Mouse (Mus musculus): ENCODE results near the gene Rcn3. TPM values are rescaled to one million over a fixed set of nuclear protein-coding genes. Genes with fewer than 3 reads are reported as not detected.
"Not testable (repeated sequence)": the region's sequence is repeated elsewhere in the genome, so short reads cannot be mapped to it uniquely, and the experiment has no call there.

The Rcn3 gene
- polyA plus RNA-seq, 1 experiment from 2014 or later = 69.8 TPM

DNA sequence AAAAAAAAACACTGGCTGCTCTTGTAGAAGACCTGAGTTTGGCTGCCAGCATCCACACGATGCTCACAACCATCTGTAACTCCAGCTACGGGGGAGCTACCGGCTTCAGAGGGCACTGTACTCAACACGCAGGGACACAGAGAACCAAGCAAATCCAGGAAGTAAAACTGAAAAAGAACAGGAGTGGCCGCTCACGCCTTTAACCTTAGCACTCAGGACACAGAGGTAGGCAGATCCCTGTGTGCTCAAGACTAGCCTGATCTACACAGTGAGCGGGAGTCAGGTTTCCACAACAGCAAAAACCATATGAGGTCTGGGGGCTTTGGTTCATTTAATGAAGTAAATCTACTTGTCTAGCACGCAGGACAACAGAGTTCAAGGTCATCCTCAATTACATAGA, 13.5 kb upstream of the Rcn3 start:
- H3K9me3 ChIP-seq = no peaks in the 10 kb centered on the region
- no peak overlapping the region for H3K4me2 ChIP-seq (replicated peaks)
- H3K4me1 ChIP-seq (replicated peaks) = 0 out of 2 replicates have a peak, but pooled peaks cover 4% of the 10 kb centered on the region
- no peaks in the 10 kb centered on the region for H3K36me3 ChIP-seq
- H3K27ac ChIP-seq = no peak overlapping the region
- no peaks in the 10 kb centered on the region for H3K27me3 ChIP-seq
- no peak for ATAC-seq
- no peak overlapping the region for H3K4me3 ChIP-seq (replicated peaks)
- 80% methylated on average over 8 of the region's 8 CpGs for WGBS
- no peak overlapping the region for H3K9ac ChIP-seq (replicated peaks)

DNA sequence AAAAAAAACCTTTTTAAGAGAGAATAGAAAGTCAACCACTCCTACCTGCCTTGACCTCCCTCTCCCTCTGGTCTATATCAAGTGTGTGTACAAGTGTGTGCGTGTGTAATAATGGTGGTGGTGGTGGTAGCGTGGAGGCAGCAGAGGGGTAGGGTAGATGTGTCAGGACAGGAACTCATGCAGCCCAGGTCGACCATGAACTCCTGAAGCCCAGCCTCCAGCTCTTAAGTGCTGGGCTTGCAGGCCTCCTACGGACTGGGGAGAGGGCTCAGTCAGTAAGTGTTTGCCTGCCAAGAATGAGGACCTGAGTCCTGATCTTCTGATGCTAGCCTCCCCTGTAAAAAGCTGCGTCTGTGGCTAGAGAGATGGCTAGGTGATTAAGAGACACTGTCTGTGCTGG, 12.9 kb upstream of the Rcn3 start:
- Histone ChIP-seq H3K4me1 (replicated peaks) (0 out of 2 replicates have a peak, but pooled peaks cover 4% of the 10 kb centered on the region), H3K27ac (no peak overlapping the region), H3K9me3 (no peaks in the 10 kb centered on the region), H3K9ac (replicated peaks) (no peak overlapping the region), H3K4me3 (replicated peaks) (no peak overlapping the region), H3K27me3 (no peaks in the 10 kb centered on the region), H3K4me2 (replicated peaks) (no peak overlapping the region), H3K36me3 (no peaks in the 10 kb centered on the region)
- ATAC-seq = no peak
- 84% methylated on average over 5 of the region's 5 CpGs for WGBS

DNA sequence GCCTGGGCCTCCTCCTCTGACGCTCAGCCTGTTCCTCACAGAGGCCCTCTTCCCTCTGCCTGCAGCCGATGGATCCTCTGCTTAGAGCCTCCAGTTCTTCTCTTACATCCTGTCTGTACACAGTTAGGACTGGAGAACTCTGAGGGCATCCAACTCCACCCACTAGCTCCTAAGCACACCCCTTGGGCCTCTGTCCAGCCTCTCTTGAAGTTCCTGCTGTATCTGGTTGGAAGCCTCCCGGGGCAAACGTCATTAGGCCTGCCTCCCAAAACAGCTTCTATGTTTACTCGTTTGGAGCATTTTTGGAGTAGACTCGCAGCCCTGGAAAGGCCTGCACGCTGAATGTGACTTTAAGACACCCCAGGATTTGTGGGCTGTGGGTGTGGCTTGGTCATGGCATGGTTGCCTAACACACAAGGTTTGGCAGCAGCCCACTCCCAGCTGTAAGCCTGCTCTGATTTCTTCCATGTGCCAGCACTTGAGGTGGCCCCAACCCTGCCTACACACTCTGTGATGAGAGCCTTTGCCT, 11.7 kb upstream of the Rcn3 start, which contains the start of gene Fcgrt:
Gene Fcgrt, minus strand, starts transcription at position 200 of the 529 bp plus-strand sequence.
- no peak within 1 kb of the TSS for H3K4me3 ChIP-seq (replicated peaks)
- ATAC-seq = no peak
- no peaks in the 10 kb centered on the region for H3K36me3 ChIP-seq
- H3K4me1 ChIP-seq (replicated peaks) = 0 out of 2 replicates have a peak, but pooled peaks cover 4% of the 10 kb centered on the region
- H3K4me2 ChIP-seq (replicated peaks) = no peak within 1 kb of the TSS
- H3K9me3 ChIP-seq = no peaks in the 10 kb centered on the region
- H3K27ac ChIP-seq = no peak within 1 kb of the TSS
- no peak within 1 kb of the TSS for H3K9ac ChIP-seq (replicated peaks)
- WGBS = 76% methylated on average over 7 of the region's 7 CpGs
- H3K27me3 ChIP-seq = no peaks in the 10 kb centered on the region

DNA sequence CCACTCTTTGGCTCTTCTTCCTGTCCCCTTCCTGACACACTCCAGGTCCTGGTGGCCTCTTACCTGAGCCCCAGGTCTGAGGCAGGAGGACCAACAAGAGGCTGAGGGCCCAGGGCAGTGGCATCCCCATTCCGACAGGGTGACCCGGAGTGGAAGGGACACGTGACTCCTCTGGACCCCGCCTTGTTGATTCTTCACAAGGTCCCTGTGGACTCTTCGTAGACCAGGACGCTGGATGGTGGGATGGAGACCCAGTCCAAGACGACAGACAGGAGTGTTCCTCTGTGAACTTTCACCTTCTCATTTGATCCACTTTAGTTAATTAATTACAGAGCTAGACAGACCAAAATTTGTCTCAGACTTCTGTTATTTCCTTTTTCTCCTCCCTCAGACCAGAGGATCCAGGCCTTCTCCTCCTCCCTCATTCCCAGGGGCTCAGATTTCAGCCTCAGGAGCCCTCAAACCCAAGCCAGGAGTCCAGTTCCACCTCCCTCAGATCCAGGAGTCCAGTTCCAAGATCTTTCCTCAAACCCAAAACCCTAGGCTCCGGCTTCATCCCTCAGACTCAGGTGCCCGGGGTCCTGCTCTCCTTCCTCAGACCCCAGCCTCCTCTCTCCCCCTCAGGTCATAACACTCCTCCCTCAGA, 11.0 kb upstream of the Rcn3 start:
- H3K4me3 ChIP-seq (replicated peaks) = no peak overlapping the region

DNA sequence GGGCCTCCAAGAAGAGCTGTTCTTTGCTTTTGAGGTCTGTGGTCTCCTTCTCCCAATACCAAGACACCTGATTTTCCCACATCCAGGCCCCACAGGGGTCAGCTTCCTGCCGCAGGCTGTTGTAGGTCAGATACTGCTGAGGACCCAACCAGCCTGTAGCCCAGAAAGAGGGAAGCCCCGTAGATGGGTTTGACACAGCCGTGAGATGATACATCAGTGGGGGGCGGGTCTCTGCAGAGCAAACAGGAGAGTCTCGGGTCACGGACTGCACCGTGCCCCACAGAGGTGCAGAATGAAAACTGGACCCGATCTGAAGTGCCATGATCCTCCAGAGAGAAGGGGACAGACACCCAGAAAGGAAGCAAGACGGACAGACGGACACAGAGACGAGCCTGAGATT, 10.4 kb upstream of the Rcn3 start:
- H3K4me3 ChIP-seq (replicated peaks) = no peak overlapping the region
- H3K27me3 ChIP-seq = no peaks in the 10 kb centered on the region
- H3K4me2 ChIP-seq (replicated peaks) = no peak overlapping the region
- no peaks in the 10 kb centered on the region for H3K36me3 ChIP-seq
- ATAC-seq = no peak
- 90% methylated on average over 11 of the region's 11 CpGs for WGBS
- no peak overlapping the region for H3K9ac ChIP-seq (replicated peaks)
- H3K9me3 ChIP-seq = no peaks in the 10 kb centered on the region
- 0 out of 2 replicates have a peak, but pooled peaks cover 4% of the 10 kb centered on the region for H3K4me1 ChIP-seq (replicated peaks)
- no peak overlapping the region for H3K27ac ChIP-seq

More for the DNA sequence above, 11.0 kb upstream of the Rcn3 start:
- 84% methylated on average over 9 of the region's 9 CpGs for WGBS
- Histone ChIP-seq H3K4me1 (replicated peaks) (0 out of 2 replicates have a peak, but pooled peaks cover 4% of the 10 kb centered on the region), H3K4me2 (replicated peaks) (no peak overlapping the region), H3K9ac (replicated peaks) (no peak overlapping the region), H3K27me3 (no peaks in the 10 kb centered on the region), H3K27ac (no peak overlapping the region), H3K36me3 (no peaks in the 10 kb centered on the region), H3K9me3 (no peaks in the 10 kb centered on the region)
- no peak for ATAC-seq

DNA sequence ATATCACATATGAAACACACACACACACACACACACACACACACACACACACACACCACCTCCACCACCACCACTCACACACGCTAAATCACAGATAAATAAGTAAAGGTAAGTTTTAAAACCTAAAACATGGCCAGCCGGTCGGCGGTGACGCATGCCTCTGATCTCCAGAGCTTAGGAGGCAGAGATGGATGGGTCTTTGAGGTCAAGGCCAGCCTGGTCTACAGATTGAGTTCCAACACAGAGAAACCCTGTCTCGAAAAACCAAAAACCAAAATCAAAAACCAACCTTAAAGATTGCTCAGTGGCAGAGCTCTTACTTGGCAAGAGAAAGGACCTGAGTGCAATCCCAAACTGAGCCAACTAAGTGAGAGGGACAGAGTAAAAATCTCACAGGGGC, 8.0 kb upstream of the Rcn3 start:
- Histone ChIP-seq H3K4me2 (replicated peaks) (no peak overlapping the region), H3K36me3 (no peaks in the 10 kb centered on the region), H3K27me3 (no peaks in the 10 kb centered on the region), H3K27ac (no peak overlapping the region), H3K4me1 (replicated peaks) (no peaks in the 10 kb centered on the region), H3K9me3 (no peaks in the 10 kb centered on the region), H3K9ac (replicated peaks) (no peak overlapping the region), H3K4me3 (replicated peaks) (no peak overlapping the region)
- ATAC-seq = no peak
- WGBS = 97% methylated on average over 6 of the region's 6 CpGs

DNA sequence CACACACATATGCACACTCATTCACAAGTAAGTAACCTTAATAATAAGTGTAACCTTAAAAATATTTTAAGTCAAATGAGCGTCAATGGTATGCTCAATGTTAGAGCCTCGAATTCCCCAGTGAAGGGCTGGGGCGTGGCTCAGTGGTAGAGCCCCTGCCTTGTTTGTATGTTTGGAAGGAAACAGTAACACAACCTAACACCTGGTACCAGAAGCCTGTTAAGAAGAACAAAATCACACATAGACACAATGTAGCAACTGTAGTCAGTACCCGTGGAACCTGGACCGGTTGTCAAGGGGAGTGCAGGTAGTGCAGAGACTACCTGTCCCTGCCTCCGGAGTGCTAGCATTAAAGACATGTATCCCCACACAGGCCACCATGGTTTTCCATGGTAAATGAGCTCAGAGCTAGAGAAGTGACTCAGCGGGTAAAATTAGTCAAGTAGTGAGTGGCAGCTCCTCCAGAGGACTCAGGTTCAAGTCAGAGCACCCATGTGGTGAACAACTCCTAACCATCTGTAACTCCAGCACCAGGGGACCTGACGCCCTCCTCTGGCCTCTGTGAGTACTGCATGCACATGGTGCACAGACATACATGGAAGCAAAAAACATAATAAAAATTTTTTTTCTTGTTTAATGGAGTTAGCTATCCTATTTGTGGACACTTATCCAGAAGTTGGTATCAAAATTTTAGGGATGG, 6.7 kb upstream of the Rcn3 start:
- no peaks in the 10 kb centered on the region for H3K27me3 ChIP-seq
- no peaks in the 10 kb centered on the region for H3K4me1 ChIP-seq (replicated peaks)
- H3K4me3 ChIP-seq (replicated peaks) = no peak overlapping the region
- H3K9ac ChIP-seq (replicated peaks) = no peak overlapping the region
- no peaks in the 10 kb centered on the region for H3K36me3 ChIP-seq
- no peak overlapping the region for H3K27ac ChIP-seq
- no peak for ATAC-seq
- WGBS = 89% methylated on average over 8 of the region's 8 CpGs
- no peaks in the 10 kb centered on the region for H3K9me3 ChIP-seq
- no peak overlapping the region for H3K4me2 ChIP-seq (replicated peaks)

DNA sequence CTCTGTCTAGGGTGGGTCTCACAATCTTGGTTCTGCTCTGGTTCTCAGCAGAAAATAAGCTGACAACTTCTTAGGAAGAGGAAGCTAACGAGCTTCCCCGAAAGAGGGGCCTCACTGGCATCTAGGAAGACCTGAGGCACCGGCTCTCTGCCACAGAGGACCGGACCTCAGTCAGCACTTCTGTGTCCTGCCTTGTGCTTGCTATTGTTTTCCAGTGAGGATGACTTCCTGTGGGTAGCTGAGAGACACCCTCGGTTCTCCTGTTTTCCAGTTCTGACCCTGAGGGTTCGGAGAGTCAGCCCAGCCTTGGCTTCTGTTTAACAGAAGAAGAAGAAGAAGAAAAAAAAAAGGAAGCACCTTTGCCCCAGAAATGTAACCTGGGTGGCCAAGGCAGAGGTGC, 5.5 kb upstream of the Rcn3 start:
- Histone ChIP-seq H3K9ac (replicated peaks) (no peak overlapping the region), H3K4me3 (replicated peaks) (no peak overlapping the region), H3K4me1 (replicated peaks) (no peaks in the 10 kb centered on the region), H3K27me3 (no peaks in the 10 kb centered on the region), H3K36me3 (no peaks in the 10 kb centered on the region), H3K27ac (no peak overlapping the region), H3K4me2 (replicated peaks) (no peak overlapping the region), H3K9me3 (no peaks in the 10 kb centered on the region)
- ATAC-seq = no peak
- WGBS = 80% methylated on average over 6 of the region's 6 CpGs

DNA sequence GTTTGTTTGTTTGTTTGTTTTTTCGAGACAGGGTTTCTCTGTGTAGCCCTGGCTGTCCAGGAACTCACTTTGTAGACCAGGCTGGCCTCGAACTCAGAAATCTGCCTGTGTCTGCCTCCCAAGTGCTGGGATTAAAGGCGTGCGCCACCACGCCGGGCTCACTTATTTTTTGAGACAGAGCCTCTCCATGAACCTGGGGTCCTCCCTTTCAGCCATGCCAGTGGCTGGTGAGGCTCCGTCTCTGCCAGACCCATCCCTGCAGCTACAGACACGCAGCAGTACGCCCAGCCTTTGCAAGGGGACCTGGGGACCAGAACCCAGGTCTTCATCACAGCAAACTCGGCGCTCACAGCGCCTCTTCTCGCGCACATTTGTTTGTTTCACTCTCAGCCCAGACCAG, 3.9 kb upstream of the Rcn3 start:
- H3K36me3 ChIP-seq; H3K27ac ChIP-seq; H3K4me2 ChIP-seq (replicated peaks); H3K4me3 ChIP-seq (replicated peaks); H3K9ac ChIP-seq (replicated peaks); H3K9me3 ChIP-seq; H3K27me3 ChIP-seq; ATAC-seq: not testable (repeated sequence)
- 94% methylated on average over 14 of the region's 14 CpGs for WGBS
- H3K4me1 ChIP-seq (replicated peaks) = peaks cover 11% of the 10 kb centered on the region

DNA sequence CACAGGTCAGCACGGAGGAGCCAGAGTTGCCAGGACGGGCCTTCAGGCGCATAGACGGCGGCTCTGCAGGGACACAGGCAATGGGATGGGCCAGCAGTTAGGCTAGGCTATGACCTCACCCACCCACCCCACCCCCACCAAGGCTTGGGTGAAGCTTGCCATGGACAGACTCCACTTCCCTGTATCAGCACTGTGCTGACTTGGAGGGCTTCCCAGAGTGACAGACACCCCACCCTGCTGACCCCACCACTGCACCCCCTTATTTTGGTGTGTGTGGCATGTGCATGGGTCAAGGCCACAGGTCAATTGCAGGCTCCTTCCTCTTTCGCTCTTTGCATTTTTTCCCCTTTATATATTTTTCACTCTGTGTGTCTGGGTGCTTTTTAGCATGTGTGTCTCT, 3.3 kb upstream of the Rcn3 start:
- Histone ChIP-seq H3K9ac (replicated peaks) (no peak overlapping the region), H3K4me3 (replicated peaks) (no peak overlapping the region)

DNA sequence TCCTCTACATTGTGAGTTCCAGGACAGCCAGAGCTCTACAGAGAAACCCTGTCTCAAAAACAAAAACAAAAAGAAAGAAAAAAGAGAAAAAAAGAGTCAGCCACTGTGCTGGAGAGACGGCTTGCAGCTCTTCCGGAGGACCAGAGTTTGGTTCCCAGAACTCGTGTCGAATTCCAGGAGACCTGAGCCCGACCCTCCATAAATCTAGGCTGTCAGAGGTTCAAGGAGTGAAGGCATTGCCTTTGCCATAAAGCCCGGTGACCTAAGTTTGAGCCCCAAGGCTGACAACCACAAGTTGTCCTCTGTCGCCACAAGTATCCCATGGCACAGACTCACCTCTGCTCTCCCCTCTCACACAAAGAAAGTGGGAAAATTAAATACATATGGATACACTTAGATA, 2.1 kb upstream of the Rcn3 start:
- no peak overlapping the region for H3K9ac ChIP-seq (replicated peaks)
- H3K27ac ChIP-seq = no peak overlapping the region
- H3K4me2 ChIP-seq (replicated peaks) = no peak overlapping the region
- WGBS = 76% methylated on average over 7 of the region's 7 CpGs
- no peak overlapping the region for H3K4me3 ChIP-seq (replicated peaks)
- H3K36me3 ChIP-seq = no peaks in the 10 kb centered on the region
- 0 out of 2 replicates have a peak, but pooled peaks cover 5% of the 10 kb centered on the region for H3K27me3 ChIP-seq
- H3K4me1 ChIP-seq (replicated peaks) = peaks cover 13% of the 10 kb centered on the region
- ATAC-seq = no peak
- H3K9me3 ChIP-seq = no peaks in the 10 kb centered on the region

More for the DNA sequence above, 3.3 kb upstream of the Rcn3 start:
- H3K4me2 ChIP-seq (replicated peaks) = no peak overlapping the region
- H3K4me1 ChIP-seq (replicated peaks) = peaks cover 13% of the 10 kb centered on the region
- H3K27me3 ChIP-seq = 0 out of 2 replicates have a peak, but pooled peaks cover 5% of the 10 kb centered on the region
- 92% methylated on average over 6 of the region's 6 CpGs for WGBS
- H3K9me3 ChIP-seq = no peaks in the 10 kb centered on the region
- H3K27ac ChIP-seq = no peak overlapping the region
- ATAC-seq = no peak
- H3K36me3 ChIP-seq = no peaks in the 10 kb centered on the region

DNA sequence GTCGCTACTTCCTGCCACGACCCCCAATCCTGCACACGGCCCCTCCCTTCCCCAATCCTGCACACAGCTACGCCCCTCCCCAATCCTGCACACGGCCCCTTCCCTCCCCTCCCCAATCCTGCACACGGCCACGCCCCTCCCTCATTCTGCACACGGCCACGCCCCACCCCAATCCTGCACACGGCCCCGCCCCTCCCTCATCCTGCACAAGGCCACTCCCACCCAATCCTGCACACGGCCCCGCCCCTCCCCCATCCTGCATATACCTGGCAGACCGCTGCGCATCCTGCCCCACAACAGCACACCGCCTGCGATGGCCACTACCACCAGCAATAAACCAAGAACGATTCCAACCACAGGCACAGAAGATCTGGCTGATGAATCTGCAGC, 1.5 kb upstream of the Rcn3 start:
- H3K36me3 ChIP-seq = no peaks in the 10 kb centered on the region
- H3K4me2 ChIP-seq (replicated peaks) = no peak overlapping the region
- WGBS = 33% methylated on average over 18 of the region's 18 CpGs
- no peak overlapping the region for H3K27ac ChIP-seq
- 0 out of 2 replicates have a peak, but pooled peaks cover 5% of the 10 kb centered on the region for H3K27me3 ChIP-seq
- H3K9me3 ChIP-seq = no peaks in the 10 kb centered on the region
- H3K4me1 ChIP-seq (replicated peaks) = peaks cover 13% of the 10 kb centered on the region
- ATAC-seq = no peak
- H3K9ac ChIP-seq (replicated peaks) = no peak overlapping the region
- H3K4me3 ChIP-seq (replicated peaks) = no peak overlapping the region

All from midbrain, embryonic 13.5 days (tissue).